Mouse (Mus musculus): ENCODE measurements around the gene Ttc19.

DNA sequence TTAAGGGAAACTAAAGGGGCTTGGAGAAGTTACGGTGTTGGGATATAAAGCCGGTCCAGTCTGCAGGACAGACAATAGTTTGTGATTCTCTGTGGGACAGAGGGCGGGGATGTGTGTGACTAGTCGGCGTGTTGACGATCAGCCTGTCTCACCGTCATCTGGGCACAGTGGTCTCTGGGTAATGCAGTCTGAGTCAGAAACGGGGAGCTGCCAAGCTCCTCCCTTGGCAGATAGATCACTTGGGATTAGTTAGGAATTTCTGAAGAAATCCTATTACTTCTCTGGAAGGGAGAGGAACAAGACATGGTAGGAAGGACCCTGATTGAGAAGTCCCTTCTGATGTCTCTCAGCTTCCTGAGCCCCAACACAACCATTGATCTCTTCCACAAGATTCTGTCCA is 37.4 kb upstream of the Ttc19 start:
- no peak for TF ChIP-seq CTCF (IDR thresholded peaks at IDR 0.05; ENCODE audit: borderline replicate concordance, control insufficient read depth, extremely low read depth, insufficient read depth, low read length, poor library complexity)
- no peak for TF ChIP-seq POLR2A (IDR thresholded peaks at IDR 0.05; ENCODE audit: control insufficient read depth, extremely low read depth, insufficient read depth, low read length, poor library complexity)
